Mouse (Mus musculus): Measurements from ENCODE around the gene Pvr.

DNA sequence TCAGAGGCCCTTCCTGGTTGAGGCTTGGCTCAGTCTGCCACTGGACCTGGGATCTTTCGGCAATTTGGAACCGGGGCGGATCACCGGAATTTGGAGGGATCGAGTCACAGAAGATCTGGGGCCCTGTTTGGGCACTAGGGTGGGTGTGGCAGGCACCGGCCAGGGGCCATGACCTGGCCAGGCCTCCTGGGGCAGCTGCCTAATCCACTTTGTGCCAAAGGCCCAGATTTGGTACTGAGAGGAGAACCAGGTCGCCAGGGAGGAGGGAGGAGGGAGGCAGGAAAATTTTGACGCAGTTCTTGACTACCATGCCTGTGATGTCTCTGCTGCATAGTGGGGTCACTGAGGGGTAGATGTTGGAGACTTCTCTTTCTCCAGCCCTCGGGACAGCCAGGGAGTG lies 59.8 kb downstream of the Pvr start, which contains the start of gene Ceacam16:
- no peak for TF ChIP-seq TAL1 (IDR thresholded peaks at IDR 0.05; ENCODE audit: low read length)
- TF ChIP-seq GATA1 (IDR thresholded peaks at IDR 0.05; ENCODE audit: low read length): no peak

All from erythroblast, embryonic 14.5 days (primary cell).